Comparison of ENCODE assay signal across 12 mouse cellular contexts in the genomic region with DNA sequence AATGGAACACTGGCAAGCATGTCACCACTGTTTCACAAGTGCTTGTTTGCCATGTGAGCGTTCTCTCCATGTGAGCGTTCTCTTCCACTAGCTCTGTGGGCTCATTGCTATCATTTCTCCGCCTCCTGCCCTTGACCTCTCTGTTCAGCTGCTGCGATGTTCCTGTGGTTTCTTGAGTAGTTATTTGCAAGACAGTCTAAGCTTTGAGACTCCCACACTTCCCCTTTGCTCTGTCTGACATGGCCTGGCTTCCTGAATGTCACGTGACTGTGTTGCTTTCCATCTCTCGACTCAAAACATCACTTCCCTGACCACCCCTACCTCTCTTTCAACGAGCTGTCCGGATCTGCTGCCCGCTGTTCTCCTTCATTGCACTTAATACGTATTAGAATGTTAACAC. TPM values are rescaled to one million over a fixed set of nuclear protein-coding genes. Genes with fewer than 3 reads are reported as not detected.
DNase-seq lines count a peak whose midpoint lies in the region; ATAC-seq lines count a peak whose summit lies in the region.
"Had no signal": no experiment of that assay in that cellular context is flagged by ENCODE, and none has a peak within 500 bp of the region (broad histone marks: within the 10 kb centered on the region; RNA-seq: fewer than 3 reads in every experiment).

No protein-coding gene starts in this region.

- DNase-seq in thymus, postnatal 0 days (ENCODE audit: low spot score): peak; percentile 24
- no peak for DNase-seq in thymus, postnatal 4 days
- DNase-seq in monocyte, adult 2 months (ENCODE audit: low read depth in 1 of 2, low spot score in 2 of 2): peak; percentile 50 to 54
- DNase-seq in right cerebral cortex, adult 2 months (ENCODE audit: low spot score in 2 of 2): no peak
- no peak for DNase-seq in adrenal gland, postnatal 10 days
- no peak for DNase-seq in right cerebral cortex, postnatal 10 days (ENCODE audit: low spot score in 2 of 2)

- peaks cover 2% of the 10 kb centered on the region; the same call in 1 of the 2 replicates for H3K4me1 ChIP-seq in brown adipose tissue, adult 24 weeks (ENCODE audit: control insufficient read depth, insufficient read depth, insufficient read length, low read length)
- H3K4me1 ChIP-seq: forebrain, embryonic 12.5 days; limb, embryonic 13.5 days had no signal

- H3K4me3 ChIP-seq in brown adipose tissue, adult 24 weeks (ENCODE audit: insufficient read depth, low read depth, low read length): no peak overlapping the region
- H3K4me3 ChIP-seq: forebrain, embryonic 12.5 days; layer of hippocampus, adult 2 months; limb, embryonic 13.5 days had no signal

- H3K27ac ChIP-seq in brown adipose tissue, adult 24 weeks (replicated peaks; ENCODE audit: low read depth, low read length): 0 out of 2 replicates have a peak overlapping the region, but pooled peaks have one; percentile 32
- H3K27ac ChIP-seq: forebrain, embryonic 12.5 days; layer of hippocampus, adult 2 months; limb, embryonic 13.5 days had no signal

- no peak for ATAC-seq in cerebellum, adult (ENCODE audit: insufficient number of reproducible peaks, low FRiP score, low TSS enrichment)
- ATAC-seq: hindbrain, embryonic 16.5 days had no signal

RNA-seq across cellular contexts. Expression of gene Retreg1, which starts 14.5 kb away (rescaled TPM):
- polyA plus RNA-seq in thymus, postnatal 0 days (2015; fragmentation: Nextera tagmentation; extraction: Ambion mirVana): 25.4 and 27.3 TPM in 2 replicates
- 14.2 and 17.8 TPM in 2 replicates for polyA plus RNA-seq in brown adipose tissue, adult 24 weeks (2012; ENCODE audit: insufficient read depth, insufficient read length, missing spikeins)
- 10 to 100 TPM; 26.1 to 38.4 TPM for total RNA-seq in adrenal gland, postnatal 10 days (2021)

Comparison
In these comparisons a context has a peak if more than half of its experiments do, and no peak if none do; other contexts are left out.
1. DNase-seq: peak in thymus, postnatal 0 days (single experiment) and monocyte, adult 2 months (2 of 2); none in thymus, postnatal 4 days (single experiment), right cerebral cortex, adult 2 months (0 of 2), adrenal gland, postnatal 10 days (single experiment) and right cerebral cortex, postnatal 10 days (0 of 2).